Mouse (Mus musculus): ENCODE measurements at regions not wholly inside any gene's neighbourhood (a gene's known extent, or its start where the extent isn't known, plus 50 kb on each side); places are given as distances from the start of the nearest gene placed in this dataset.

DNA sequence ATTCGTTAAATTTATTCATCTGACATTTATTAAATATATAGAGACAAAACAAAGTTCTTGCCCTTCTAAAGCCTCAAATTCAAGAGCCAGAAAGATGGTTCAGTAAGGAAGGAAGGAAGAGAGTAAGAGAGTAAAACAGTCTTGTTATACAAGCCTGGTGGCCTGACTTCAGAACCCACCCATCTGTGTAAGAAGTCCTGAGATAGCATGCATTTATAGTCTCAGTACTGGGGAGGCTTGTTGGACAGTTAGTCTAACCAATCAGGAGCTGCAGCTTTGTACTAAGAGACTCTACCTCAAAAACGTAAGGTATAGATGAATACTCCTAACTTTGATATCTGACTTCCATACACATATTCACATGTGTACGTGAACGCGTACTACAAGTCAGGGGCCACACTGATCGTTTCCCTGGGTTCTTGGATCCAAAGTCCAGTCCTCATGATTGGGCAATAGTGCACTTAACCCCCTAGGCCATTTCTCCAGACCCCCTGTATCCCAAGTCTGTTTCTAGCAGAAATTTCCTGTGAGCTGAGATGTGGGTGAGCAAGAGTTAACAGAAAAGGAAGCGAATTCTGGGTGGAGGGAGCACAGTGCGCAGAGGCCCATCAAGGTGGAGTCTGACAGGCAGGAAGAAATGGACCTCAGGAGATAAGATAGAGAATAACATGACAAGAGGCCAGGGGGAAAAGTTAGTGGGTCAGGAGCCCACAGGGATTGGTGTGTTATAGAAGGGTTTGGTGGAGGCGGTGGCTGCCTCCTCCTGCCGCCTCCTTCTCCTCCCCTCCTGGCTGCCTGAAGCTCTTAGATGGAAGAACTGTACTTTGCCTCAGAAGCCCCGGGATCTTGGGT, 187.0 kb downstream of the Kit start:
- DNase-seq: no peak

DNA sequence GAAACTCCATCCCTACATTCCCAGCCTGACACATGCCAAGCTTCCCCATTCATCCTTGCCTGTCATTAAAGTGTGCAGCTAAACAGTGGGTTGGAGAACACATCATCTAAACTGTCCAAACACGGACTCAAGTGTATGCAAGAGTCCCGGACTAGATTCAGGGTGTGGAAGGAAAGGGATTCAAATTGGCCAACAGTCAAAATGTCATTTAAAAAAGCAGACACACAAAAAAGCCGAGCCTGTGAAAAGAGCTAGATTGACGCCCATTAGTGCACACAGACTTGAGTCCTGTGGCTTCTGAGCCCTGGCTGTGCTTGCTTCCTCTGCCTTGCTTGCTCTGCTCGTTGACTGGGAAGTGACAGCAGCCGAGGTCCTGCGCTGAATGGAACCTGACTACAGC, 181.5 kb downstream of the Kit start:
- DNase-seq: no peak

DNA sequence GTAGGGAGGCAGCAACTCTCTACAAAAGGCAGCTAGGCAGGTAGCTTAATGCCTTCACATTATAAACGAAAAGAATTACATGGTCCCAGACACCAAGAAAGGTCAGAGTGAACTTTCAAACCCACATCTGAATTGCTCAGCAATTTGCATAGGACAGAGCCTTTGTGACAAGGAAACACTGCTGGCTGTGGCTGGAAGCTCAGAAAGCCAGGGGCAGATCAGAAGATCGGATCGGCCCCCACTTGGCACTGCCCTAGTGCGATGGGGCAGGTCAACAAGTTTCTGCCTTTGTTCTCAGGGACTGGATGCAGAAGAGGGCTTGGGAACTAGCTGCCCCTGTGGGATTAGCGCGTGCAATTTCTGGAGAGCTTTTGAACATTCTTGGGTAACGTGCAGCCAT, 179.6 kb downstream of the Kit start:
- DNase-seq: no peak

DNA sequence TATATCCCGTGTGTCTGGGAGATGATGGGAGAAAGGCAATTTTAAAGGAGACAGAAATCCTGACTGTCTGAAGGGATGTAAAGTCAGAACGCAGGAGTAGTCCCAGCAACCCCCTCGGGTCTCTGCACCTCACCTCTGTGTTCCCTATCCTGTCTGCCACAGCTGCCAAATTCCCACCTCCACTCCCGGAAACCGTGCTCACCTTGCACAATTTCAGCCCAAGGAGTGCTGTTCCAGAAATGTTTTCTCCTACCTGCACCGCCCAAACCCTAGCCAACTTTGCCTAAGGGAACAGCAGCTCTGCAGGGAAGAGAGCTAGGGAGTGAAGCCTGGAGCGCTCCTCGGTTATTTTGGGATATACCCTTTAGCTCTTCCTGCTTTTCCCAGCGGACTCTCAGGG, 170.6 kb downstream of the Kit start:
- DNase-seq: no peak

DNA sequence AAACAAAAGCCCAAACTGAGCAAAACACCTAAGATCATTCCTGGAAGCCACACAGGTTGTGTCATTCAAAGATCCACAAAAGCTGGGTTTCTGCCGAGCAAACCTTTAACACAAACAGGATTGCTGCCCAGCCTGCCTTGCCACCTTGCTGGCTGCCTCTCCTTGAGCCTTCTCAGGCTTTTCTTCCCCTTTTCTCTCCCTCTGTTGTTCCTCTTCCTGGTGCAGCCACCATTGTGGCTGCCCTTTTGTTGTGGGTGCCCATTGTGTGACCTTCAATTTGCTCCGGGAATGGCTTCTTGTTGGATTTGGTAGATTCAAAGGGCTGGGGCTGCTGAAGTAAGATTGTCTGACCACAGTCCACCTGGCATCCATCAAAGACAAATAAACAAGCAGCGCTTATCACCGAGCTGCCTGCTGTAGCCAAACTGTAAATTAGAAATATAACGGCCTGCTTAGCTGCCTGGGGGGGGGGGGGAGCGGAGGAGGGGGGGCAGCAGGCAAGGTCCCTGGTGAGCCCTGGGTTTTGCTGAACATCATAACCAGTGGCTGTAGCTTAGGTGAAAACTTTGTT, 169.8 kb downstream of the Kit start:
- no peak for DNase-seq

DNA sequence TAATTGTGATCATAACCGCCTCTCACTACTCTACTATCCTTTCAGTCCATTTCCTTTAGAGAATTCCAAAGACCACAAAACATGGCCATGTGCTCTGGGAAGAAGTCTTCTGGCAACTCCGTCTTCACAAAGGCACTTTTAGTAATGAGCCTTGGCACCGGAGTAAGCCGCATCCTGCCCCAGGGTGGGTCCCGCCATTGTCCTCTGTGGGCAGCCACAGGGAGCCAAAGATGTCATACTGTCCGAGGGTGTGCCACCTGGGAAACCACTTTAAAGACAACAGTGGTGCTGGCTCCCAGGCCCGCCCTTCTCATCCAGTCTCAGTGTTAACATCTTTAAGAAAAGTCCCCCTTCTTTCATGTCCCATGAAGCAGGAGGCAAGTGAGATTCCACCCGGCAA, 164.6 kb downstream of the Kit start:
- DNase-seq: no peak

DNA sequence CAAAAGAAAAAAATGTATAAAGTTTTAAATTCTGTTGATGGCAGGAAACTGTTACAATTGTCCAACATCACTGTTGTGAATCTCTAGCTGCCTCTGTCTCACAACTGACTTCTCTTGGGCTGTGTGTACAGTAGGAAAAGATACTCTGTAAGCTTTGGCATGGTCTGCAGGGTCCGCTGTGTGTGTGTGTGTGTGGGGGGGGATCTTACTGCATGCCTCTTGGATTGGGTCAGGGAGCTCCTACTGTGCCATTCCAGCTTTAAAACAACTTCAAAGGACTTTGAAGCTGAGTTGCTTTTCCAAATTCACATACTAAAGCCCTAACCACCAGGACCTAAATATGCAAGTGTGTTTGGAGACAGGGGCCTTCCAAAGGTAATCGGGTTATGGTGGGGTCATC, 163.7 kb downstream of the Kit start:
- no peak for DNase-seq

DNA sequence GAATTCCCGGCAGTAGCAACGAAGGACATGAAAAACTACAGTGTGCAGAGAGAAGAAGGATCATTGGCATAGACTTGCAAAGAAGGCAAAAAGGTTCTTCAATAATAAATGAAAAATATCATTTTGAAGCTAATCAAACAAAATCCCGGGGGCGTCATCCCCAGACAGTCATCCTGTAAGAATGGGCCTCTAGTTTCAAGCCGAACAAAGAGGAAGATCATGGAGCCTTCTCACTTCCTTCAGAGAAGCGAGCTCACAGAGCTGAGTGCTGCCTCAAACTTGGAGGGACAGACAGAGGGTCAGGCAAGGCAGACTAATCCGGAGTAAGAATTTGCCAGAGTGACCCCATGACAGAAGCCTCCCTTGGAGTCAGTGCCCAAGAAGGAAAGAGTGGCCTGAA, 163.0 kb downstream of the Kit start:
- DNase-seq: no peak

DNA sequence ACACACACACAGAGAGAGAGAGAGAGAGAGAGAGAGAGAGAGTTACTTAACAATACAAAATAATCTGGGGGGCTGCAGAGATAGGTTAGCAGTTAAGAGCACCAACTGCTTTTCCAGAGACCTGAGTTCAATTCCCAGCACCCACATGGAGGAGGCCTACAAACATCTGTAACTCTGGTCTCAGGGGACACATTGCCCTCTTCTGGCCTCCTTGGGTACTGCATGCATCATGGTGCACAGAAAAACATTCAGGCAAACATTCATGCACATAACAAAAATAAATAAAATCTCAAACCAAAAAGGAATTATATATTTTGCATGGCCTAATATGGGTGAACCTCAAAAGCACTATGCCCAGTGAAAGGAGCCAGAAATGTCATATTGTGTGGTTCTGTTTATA, 161.6 kb downstream of the Kit start:
- DNase-seq: no peak

DNA sequence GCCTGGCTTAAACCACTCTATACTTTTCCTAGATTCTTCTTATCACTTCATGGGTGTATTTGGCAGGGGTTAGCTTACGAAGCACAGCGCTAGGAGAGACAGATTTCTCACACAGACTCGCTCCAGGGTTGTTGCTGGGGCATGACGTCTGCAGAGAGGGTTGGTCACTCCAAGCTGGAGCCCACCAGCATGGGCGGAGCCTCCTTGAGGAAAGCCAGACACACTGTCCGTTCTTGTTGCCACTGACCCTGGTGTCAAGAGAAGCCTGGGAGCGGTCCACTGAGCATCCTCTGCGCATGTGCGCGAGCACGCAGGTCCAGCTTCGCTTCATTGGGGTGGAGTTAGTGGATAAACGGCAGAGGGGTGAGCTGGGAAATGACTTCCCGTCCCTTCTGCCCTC, 159.8 kb downstream of the Kit start:
- DNase-seq: no peak

DNA sequence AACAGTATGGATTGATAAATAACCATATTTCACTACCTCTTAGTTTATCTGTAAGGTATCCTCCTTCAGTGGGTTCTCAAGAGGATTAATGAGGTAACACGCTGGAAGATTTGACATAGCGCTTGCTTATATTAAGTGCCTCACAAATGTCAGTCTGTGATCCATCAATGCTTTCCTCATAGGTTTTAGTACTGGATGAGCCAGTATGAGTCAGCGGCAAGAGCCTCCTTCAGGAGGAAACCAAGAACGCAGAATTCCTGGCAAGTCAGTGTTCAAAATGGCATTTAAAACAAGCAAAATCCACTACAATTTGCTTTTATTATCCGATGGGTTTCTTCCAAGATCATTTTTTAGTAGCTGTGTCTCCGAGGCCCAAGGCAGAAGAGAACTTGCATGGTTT, 159.3 kb downstream of the Kit start:
- no peak for DNase-seq

DNA sequence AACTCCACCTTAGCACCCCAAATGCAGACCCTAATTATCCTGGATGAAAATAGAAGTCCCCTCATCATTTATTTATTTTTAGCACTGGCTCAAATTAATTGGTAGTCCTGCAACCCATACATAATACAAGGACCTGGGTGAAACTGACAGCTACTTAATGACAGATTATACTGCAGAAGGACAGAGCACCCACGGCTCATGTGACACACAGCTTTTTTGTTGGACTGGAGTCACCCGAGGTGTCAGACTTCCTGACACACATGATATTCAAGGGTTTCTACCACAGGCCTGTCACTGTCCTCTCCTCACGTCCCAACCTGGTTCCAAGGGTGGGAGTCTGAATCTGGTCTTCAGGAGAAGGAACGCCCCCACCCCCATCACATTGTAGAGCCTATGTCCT, 156.5 kb downstream of the Kit start:
- DNase-seq: no peak

DNA sequence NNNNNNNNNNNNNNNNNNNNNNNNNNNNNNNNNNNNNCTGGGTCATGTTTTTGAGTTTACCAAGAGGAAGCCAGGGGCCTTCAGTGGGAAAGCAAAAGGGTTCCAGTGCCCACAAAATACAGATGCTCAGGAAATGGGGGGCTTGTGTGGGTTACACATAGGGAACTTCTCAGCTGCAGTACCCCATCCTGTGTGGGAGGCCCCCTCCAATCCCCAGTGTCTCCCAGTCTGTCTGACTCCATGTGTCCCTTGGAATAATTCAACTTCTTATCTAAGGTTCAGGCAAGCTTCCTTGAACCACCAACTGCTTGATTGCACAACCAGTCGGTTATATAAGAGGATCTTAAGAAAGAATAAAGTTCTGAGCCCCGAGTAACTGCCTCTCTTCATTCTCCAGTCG, 156.0 kb downstream of the Kit start:
- no peak for DNase-seq

DNA sequence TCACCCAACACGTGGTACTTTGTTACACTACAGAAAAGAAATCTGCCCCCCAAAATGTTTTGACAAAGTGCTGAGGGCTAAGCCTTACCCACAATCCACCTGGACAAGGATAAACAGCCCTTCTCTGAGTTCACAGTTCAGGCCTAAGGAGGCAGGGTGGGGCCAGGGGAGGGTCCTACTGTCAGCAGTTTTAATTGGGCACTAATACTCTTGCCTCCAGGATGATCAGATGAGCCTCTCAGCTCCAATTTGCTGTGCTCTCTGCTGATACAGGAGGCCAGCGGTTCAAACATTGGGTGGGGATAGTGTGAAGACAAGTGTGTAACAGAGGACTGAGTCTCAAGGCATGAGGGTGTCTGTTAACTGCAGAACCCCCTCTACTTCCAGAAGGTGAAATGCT, 146.6 kb downstream of the Kit start:
- DNase-seq: no peak

DNA sequence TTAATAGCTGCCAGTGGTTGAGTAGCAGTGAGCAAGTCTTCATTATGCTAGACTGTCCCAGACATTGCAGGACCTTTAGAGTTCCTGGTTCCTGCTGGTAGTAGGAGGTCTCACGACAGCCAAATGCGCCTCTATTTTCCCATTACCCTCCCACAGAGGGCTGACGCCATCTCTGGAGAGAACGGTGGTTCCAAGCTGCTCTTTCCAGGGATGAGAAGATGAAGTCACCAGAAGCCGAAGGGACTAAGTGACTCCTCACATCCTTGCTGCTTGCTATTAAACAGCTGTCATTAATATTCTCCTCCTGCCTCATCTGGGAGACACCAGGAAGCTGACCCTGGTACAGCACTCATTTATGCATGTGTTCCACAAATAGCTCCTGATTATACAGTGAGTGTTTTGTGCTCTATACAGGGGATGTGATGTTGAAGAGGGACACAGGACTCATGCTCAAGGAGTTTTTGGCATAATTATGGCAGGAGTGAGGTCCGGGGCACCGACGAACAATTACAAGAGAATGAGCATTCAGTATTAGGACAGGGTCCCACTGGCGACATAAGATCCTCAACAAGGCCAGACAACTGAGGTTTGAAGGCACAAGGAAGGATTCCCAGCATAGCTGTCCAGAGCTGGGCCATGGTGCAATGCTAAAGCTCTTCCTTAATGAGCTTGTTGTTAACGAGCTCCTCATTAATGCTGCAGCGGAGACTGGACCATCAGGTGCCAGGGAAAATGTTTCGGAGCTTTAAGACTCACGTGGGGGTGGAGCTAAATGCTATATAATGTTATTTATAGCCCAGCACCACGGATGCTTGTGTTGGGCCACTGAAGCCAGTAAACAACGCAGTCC, 145.6 kb downstream of the Kit start:
- no peak for DNase-seq

DNA sequence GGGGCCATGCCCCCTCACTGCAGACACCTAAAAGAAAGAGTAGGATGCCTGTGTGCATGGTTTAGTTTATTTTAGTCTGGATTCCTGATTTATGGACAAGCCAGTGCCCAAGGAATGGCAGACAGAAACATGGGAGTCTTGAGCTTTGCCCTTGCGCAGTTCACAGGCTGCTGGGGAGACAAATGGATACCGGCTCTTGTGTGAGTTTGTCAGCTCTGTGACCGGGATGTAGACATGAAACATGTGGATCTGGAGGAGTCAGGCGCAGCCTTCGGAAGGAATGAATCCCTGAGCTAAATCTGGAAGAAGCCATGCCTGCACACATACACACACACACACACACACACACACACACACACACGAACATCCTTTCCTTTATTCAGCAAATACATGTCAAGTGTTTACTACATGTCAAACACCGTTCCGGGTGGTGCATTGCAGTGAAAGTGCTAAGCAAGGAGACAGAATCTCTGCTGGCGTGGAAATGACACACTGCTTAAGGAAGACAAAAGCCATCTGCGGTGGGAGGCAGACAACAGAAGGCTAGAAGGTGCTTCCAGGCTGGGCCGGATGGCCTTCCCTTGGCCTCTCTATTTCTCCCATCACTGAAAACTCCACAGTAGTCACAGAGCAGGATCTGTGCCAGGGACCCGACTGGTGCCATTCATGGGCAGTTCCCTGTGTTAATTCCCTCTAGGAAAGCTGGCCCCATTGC, 144.0 kb downstream of the Kit start:
- no peak for DNase-seq
